Mouse (Mus musculus): ENCODE measurements around the gene Ephx4. TPM values are rescaled to one million over a fixed set of nuclear protein-coding genes. Genes with fewer than 3 reads are reported as not detected.

Ephx4 gene
- polyA plus RNA-seq, 1 experiment = 0.73 TPM

- DNase-seq (ENCODE audit: low read depth) = no peak
Measured at GRCm38 (mm10) chr5:107434001-107434400, 31.5 kb downstream of the Ephx4 start.

- no peak for DNase-seq (ENCODE audit: low read depth)
Measured at GRCm38 (mm10) chr5:107436185-107436584, 33.6 kb downstream of the Ephx4 start.

GRCm38 (mm10) chr5:107436587-107437209, 34.2 kb downstream of the Ephx4 start:
- DNase-seq (ENCODE audit: low read depth) = no peak

GRCm38 (mm10) chr5:107437464-107438281, 35.1 kb downstream of the Ephx4 start, which contains the start of gene Btbd8:
TSS of gene Btbd8 (plus strand) at chr5:107437997.
- DNase-seq (ENCODE audit: low read depth) = no peak

GRCm38 (mm10) chr5:107438353-107438752, 35.8 kb downstream of the Ephx4 start:
- DNase-seq (ENCODE audit: low read depth) = no peak

GRCm38 (mm10) chr5:107441881-107442280, 39.3 kb downstream of the Ephx4 start:
- no peak for DNase-seq (ENCODE audit: low read depth)

- DNase-seq (ENCODE audit: low read depth) = no peak
Measured at GRCm38 (mm10) chr5:107444251-107444650, 41.7 kb downstream of the Ephx4 start.

- no peak for DNase-seq (ENCODE audit: low read depth)
Measured at GRCm38 (mm10) chr5:107447977-107448376, 45.4 kb downstream of the Ephx4 start.

GRCm38 (mm10) chr5:107448784-107449183, 46.2 kb downstream of the Ephx4 start:
- no peak for DNase-seq (ENCODE audit: low read depth)

GRCm38 (mm10) chr5:107449620-107450019, 47.1 kb downstream of the Ephx4 start:
- DNase-seq (ENCODE audit: low read depth) = no peak

- DNase-seq (ENCODE audit: low read depth) = no peak
Measured at GRCm38 (mm10) chr5:107450299-107450698, 47.8 kb downstream of the Ephx4 start.

GRCm38 (mm10) chr5:107462147-107463076, 59.9 kb downstream of the Ephx4 start:
- no peak for DNase-seq (ENCODE audit: low read depth)

- DNase-seq (ENCODE audit: low read depth) = no peak
Measured at GRCm38 (mm10) chr5:107466501-107466900, 64.0 kb downstream of the Ephx4 start.

- no peak for DNase-seq (ENCODE audit: low read depth)
Measured at GRCm38 (mm10) chr5:107467098-107467497, 64.6 kb downstream of the Ephx4 start.

GRCm38 (mm10) chr5:107470600-107471329, 68.2 kb downstream of the Ephx4 start:
- DNase-seq (ENCODE audit: low read depth) = no peak

Other genes starting within 250 kb of the Ephx4 start
- 27.1 and 37.0 TPM in 2 replicates for gene Tgfbr3, start 113.1 kb upstream of the Ephx4 start, polyA plus RNA-seq (2012; rRNA removed)
- gene Brdt, start 71.6 kb upstream of the Ephx4 start, polyA plus RNA-seq (2012; rRNA removed) = 1.0 and 1.2 TPM in 2 replicates
- 0.15 and 0.41 TPM in 2 replicates for gene Lpcat2b, start 28.8 kb downstream of the Ephx4 start, polyA plus RNA-seq (2012; rRNA removed)
- 1.5 and 1.8 TPM in 2 replicates for gene Btbd8, start 35.3 kb downstream of the Ephx4 start, polyA plus RNA-seq (2012; rRNA removed)
- 0.04 TPM in 1 of 2 replicates, not detected in the other for gene Gm42669, start 104.9 kb downstream of the Ephx4 start, polyA plus RNA-seq (2012; rRNA removed)
- gene 1700028K03Rik, start 132.0 kb downstream of the Ephx4 start, polyA plus RNA-seq (2012; rRNA removed) = 0.09 TPM in 1 of 2 replicates, not detected in the other
- gene Rpap2, start 194.6 kb downstream of the Ephx4 start, polyA plus RNA-seq (2012; rRNA removed) = 3.7 and 4.4 TPM in 2 replicates
- 1.4 TPM in 2 replicates for gene Glmn, start 195.2 kb downstream of the Ephx4 start, polyA plus RNA-seq (2012; rRNA removed)

Measured in gonadal fat pad, adult 2 months (tissue).